Mouse (Mus musculus): ENCODE results near the gene Rbm12b1.

- TF ChIP-seq CTCF (IDR thresholded peaks at IDR 0.05; ENCODE audit: low read depth) (no peak), EP300 (IDR thresholded peaks at IDR 0.05; ENCODE audit: low read depth) (no peak)
Measured at GRCm38 (mm10) chr4:12171318-12172091, 31.4 kb downstream of the Rbm12b1 start, which contains the start of gene Fam92a.

Data from liver, embryonic 14.5 days (tissue).